Mouse (Mus musculus) heart, postnatal 10 days (tissue): ENCODE measurements around the gene Itga5. TPM values are rescaled to one million over a fixed set of nuclear protein-coding genes. Genes with fewer than 3 reads are reported as not detected.

Experiments
- DNase-seq, 2 experiments: peaks; one replicate each; pipeline ENCODE4 v3.0.0; 2021
- intact Hi-C: fragments of 180-260 bp; cut with DNase I; formaldehyde crosslinking; loops from one replicate; pipeline ENCODE4 v1.15.1; 2025
- total RNA-seq, 2 experiments: library from RNA; stranded (reverse); gene quantifications; 2 replicates each; pipeline ENCODE4 v1.2.3; 2021

Gene Itga5
- total RNA-seq, 2 experiments from 2014 or later = 89.4 to 101 TPM

DNA sequence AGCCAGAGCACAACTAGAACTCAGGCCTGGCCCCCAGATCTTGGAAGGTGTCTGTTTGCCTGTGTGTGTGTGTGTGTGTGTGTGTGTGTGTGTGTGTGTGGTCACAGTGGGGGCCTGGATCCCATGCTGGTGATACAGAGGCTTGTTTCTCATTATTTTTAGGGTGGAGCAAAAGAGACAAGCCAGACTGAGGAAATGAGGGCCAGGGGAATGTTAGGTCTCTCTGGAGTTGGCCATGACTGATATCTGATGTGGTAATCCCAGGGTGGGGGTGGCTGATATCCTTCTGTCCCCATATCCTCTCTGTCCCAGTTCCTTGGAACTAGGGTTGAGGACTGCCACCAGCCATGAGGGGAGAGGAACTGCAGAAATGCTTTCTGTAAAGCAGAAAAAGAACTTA is 49.4 kb downstream of the Itga5 start:
- intact Hi-C loops = loop anchor here (10.0 kb wide), 1 partner anchor 332 kb away; no protein-coding TSS in a partner anchor
- DNase-seq = peak in 1 of 2 experiments; percentile 46

GRCm38 (mm10) chr15:103315979-103316776 is 50.4 kb downstream of the Itga5 start:
- intact Hi-C loops = loop anchor here (10.0 kb wide), 1 partner anchor 331 kb away; no protein-coding TSS in a partner anchor
- DNase-seq = peak; percentile 82 to 84

DNA sequence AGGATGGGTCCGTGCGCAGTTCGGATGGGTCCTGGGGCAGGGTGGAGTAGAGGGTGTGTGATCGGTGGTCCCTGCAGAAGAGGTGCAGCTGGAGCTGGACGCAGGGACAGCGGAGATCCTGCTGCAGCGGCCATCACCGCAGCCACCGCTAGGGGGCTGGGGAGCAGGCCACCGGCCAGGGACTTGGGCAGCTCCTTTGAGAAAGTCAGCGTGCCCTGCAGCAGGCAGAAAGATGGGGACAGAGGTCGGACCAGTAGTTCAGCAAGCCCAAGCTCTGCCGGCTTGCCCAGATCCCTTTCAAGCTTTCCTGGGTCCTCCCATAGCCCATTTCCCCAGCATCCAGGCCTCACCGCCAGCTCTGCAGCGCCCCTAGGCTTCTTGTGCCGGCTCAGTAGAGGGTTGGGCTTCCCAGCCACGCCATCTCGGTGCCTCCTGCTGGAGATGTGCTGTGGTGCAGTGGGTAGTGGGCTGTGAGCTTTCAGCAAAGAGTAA is 51.5 kb downstream of the Itga5 start:
- intact Hi-C loops = loop anchor here (10.0 kb wide), 1 partner anchor 330 kb away; no protein-coding TSS in a partner anchor
- peak; percentile 84 to 88 for DNase-seq

- no peak for DNase-seq
- intact Hi-C loops = loop anchor here (10.0 kb wide), 1 partner anchor 329 kb away; no protein-coding TSS in a partner anchor
Measured at GRCm38 (mm10) chr15:103314181-103314580, 52.4 kb downstream of the Itga5 start.

- DNase-seq = peak; percentile 68 to 79
- intact Hi-C loops = loop anchor here (10.0 kb wide), 1 partner anchor 329 kb away; no protein-coding TSS in a partner anchor
Measured at GRCm38 (mm10) chr15:103313495-103314095, 53.0 kb downstream of the Itga5 start.

- intact Hi-C loops = loop anchor here (10.0 kb wide), 1 partner anchor 326 kb away; no protein-coding TSS in a partner anchor
- DNase-seq = no peak
Measured at GRCm38 (mm10) chr15:103310365-103310910, 56.1 kb downstream of the Itga5 start, which contains the start of gene Gpr84. Gpr84 (minus strand) TSS chr15:103310612.

DNA sequence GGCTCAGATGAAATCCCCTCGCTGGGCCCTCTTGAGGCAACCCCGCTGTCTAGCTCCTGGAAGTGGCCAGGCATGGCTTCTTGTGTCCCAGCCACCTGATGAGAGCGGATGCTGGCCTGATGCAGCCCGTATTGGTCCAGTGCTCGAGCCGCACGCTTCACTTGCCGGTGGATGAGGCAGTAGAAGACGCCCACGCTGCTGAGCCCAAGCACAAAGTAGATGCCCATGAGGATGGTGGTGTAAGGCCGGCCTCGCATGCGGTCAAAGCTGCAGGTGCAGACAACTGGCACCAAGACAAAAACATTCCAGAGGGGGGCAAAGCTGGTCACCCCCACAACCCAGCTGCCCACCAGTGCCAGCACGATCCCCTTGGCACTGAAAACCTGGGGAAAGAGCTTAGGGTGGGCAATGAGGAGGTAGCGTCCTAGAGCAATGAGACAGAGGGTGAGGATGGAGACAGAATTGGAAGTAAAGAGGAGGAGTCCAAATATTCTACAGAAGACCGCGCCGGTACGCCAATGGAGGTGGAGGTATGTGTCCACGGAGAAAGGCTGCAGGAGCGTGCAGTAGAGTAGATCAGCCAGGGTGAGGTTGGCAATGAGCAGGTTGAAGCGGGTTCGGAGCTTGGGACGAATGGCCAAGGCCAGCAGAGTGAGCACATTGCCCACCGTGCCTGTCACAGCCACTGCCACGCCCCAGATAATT is 57.5 kb downstream of the Itga5 start:
- intact Hi-C loops = loop anchor here (5.0 kb wide), 2 partner anchors 37 to 102 kb away; partner anchors contain the start of gene Copz1
- no peak for DNase-seq

DNA sequence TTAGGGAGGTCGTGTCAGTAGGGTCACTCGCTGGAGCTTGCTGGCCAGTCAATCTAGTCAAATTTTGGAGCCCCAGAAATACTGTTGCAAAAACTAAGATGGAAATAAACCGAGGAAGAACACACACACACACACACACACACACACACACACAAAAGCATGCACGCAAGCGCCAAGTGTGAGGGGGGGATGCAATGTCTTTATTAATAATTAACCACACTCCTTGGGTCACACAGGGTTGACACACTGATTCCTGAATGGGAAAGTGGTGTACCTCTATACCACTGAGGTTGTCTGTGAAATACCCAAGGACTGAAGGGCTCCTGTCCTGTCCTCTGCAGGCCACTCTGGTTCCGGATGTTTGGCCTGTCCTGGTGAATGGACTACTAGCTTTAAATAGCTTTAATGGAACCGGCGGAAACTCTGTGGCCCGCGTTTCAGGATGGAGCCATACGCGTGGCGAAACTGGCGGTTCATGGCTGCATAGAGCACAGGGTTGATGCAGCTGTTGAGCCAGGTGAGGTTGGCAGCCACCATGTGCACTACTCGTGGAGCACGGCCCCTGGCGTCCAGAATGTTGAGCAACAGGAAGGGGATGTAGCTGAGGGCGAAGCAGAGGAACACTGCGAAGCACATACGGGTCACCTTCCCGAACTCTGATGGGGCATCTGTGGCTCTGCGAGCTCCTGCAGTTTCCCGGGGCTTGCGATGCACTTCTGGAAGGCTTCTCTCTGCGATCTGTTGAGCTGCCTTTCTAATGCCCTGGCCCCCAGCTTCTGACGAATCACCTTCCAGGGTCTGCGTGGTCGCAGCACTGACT is 58.3 kb downstream of the Itga5 start:
- DNase-seq = peak in 1 of 2 experiments; percentile 43
- intact Hi-C loops = loop anchor here (5.0 kb wide), 2 partner anchors 36 to 101 kb away; partner anchors contain the start of gene Copz1

DNA sequence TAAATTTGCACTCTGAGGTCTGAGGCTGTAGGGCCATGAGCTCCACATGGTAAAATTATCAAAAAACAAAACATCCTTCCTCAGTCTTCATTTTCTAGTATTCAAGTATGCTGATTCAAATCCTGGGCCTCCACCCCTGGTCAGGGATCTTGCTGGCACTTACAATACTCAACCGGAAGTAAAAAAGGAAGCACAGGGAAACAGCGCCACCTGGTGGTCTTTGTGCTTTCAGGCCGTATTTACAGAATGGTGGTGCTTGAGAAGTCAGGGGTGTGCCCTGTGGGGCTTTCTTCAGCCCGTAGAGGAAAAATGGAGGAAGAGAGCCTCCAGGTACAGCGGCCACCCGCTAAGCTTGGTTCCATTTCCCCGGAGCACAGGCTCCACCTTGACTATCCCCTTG is 59.4 kb downstream of the Itga5 start:
- DNase-seq = peak; percentile 94 to 97
- intact Hi-C loops = loop anchor here (1.0 to 5.0 kb wide), 5 partner anchors 23 to 122 kb away; partner anchors contain the start of gene Copz1

DNA sequence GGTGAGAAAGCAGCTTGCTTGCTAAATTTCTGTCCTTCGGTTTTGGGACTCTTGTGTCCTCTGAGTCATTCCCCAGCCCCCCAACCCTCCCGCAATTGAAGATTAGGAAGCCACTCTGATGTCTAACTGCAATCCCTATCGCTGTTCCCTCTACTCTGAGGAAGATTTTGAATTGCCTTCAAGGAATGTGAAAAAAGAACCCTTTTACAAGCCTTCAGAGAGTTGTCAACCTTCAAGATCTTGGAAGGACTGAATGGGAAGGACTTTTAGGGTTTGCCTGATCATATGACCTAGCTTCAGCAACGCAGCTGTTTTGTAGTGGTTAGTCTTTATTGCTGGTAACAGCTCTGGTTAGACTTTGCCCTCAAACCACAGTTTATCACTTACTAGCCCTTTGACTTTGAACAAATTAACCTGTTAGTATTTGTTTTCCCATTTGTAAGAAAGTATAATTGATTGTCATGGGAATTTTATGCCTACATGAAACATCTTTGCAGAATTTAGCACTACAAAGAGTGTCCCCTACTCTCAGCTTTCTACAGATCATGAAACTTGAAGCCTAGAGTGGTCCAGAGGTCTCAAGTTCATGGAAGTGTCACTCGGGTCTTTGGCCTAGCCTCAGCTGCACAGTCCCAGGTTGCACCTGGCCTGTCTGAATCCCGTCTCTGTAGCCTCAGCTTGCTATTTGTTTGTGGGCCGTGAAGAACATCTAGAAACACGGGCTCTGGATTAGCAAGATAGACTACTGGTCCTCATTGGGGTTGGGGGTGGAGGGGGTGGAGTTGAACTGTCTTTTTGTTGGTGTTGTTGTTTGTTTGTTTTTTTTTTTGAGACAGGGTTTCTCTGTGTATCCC is 60.5 kb downstream of the Itga5 start:
- no peak for DNase-seq
- intact Hi-C loops = loop anchor here (2.0 to 5.0 kb wide), 4 partner anchors 34 to 99 kb away; partner anchors contain the start of genes Copz1 and Hnrnpa1

DNA sequence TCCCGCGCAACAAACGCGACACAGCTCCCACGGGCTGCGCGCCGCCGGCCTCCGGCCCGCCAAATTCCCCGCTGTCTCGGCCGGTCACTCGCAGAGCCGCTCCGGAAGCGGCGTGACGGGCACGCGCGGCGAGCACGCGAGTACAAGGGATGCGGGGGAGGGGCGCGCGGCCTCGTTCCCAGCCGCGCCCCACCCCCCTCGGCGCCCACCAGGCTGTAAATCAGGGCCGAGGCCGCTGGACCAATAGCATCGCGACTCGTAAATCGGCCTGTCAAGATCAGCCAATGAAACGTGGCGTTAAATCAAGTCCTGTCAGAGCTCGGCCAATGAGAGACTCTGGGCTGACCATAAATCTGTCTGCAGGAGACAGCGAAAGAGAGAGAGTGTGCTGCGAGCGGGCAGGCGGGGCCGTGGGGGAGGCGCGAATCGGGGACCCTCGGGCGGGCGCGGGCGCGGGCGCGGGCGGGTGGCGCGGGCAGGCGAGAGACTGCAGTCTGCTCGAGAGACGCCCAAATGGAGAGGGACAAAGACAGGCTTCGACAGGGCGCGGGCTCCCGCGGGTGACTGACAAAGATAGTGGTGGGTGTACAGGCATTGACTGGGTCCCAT is 61.4 kb downstream of the Itga5 start:
- intact Hi-C loops = loop anchor here (2.0 to 5.0 kb wide), 3 partner anchors 33 to 98 kb away; partner anchors contain the start of genes Copz1 and Hnrnpa1
- peak; percentile 97 to 98 for DNase-seq

DNA sequence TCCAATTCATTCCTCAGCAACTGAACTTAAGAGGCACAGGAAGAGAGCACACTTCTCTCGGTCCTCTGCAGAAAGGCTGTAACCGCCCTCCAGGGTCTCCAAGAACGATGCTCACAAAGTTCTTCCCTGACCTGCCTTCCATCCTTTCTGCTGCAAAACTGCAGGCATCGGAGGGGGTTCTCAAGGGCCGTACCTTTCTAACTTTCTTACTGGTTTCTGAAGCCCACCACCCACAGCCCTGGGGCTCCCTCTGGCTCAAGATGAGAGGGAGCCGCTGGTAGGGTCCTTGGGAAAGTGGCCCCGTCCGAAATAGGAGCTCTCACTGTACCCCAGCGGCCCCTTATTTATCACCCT is 62.0 kb downstream of the Itga5 start:
- intact Hi-C loops = loop anchor here (2.0 kb wide), 1 partner anchor 64 kb away; the partner anchor contains the start of gene Hnrnpa1

DNA sequence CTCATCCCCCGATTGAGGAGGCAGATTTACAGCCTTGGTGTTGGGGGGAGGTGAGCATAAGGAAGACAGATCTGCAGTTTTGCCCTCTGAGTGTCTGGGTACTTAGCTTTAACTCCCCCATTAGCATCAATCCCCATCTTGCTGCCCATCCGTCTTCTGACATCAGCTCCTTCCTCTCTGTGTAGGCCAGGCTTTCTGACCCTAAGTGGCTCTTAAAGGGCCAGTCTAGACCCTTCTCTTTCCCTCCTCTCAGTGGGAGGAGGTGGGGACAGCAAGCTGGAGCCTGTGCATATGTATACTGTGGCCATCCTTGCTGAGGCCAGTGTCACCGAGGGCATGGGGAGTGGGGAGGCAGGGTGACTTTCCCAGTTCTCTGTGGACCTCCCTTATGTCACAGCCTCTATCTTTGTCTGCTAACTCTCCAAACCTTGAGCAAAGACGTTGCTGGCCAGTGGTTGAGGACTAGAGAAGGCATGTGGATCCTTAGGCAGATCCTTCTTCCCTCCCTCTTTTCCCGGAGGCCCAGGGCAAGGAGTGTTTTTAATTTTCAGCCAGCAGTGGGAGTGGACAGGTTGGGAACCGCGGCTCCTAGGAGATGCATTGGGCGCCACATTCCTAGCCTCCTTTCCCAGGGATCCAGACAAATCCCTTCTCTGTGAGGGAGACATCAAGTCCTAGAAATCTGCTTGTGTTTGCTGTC is 62.5 kb downstream of the Itga5 start:
- intact Hi-C loops = loop anchor here (2.0 kb wide), 1 partner anchor 63 kb away; the partner anchor contains the start of gene Hnrnpa1
- DNase-seq = peak in 1 of 2 experiments; percentile 21

More for the DNA sequence above, 62.0 kb downstream of the Itga5 start:
- DNase-seq = no peak

DNA sequence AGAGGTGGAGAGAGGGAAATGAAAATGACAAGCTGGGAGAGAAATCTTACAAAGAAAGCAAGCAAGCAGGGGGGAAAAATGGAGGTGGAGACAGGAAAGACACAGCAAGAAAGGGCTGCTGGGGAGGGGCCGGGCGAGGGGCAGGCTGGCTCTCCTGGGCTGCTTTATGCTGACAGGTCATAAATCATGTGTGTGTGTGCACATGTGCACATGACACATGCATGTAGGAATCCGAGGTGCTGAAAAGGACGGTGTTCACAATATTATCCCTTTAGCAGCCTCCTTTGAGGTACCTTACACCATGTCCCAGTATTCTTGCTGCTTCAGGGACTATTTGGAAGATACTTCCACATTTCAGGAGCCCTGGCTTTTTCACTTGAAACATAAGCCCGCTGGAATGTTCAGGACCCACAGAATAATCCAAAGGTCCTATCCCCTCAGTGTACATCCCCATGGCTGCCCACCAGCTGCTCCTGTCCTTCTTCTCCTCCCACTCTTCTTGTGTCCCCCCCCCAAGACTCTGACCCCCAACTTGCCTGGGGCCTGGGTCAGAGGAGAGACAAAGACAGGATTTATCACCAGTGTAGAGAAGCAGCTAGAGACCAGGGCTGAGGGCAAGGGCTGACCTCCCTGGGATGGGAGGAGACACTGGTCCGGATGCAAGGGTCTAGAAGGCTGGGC is 64.1 kb downstream of the Itga5 start:
- DNase-seq = no peak
- intact Hi-C loops = no loop called here

- no peak for DNase-seq
Measured at GRCm38 (mm10) chr15:103301547-103302340, 64.8 kb downstream of the Itga5 start.

GRCm38 (mm10) chr15:103301046-103301445 is 65.5 kb downstream of the Itga5 start:
- no peak for DNase-seq
- intact Hi-C loops = no loop called here

More at GRCm38 (mm10) chr15:103301547-103302340, 64.8 kb downstream of the Itga5 start:
- intact Hi-C loops = no loop called here
